Comparison of ENCODE assay signal across 8 mouse cellular contexts in the genomic region with DNA sequence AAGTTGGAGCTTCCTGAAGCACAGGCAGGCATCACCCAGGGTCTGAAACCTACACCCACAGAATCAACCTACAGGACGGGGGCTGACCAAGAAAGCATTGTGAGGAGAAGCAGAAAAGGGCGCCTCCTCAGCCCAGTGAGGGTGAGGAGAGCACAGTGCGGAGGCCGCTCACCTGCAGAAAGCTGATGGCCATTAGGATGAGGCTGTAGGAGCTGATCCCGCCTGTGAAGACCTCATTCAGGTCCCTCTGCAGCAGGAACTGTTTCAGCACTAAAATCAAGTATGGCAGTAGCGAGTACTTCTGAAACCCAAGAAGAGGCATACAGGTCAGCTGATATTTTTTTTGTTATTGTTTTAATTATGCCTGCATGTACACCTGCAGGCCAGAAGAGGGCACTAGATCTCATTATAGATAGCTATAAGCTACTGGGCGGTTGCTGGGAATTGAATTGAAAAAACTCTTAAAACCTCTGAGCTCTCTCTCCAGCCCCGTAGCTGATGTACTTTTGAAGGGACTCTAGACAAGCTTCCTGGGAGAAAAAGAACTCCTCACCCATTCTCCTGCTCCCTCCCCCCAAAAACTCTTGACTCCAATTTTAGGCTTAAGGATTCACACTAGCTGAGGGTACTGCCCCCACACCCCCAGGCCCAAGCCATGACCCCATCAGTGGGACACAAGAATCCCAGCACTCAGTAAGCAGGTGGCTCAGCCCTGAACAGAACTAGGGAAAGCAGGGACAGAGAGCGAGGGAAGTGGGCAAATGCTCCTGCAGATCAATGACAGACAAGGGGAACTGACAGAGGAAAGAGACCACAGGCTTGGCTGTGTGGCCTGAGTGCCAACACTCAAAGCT. TPM values are rescaled to one million over a fixed set of nuclear protein-coding genes. Genes with fewer than 3 reads are reported as not detected.
DNase-seq lines count a peak whose midpoint lies in the region; ATAC-seq and TF ChIP-seq lines count a peak whose summit lies in the region.

No protein-coding gene starts in this region.

- H3K36me3 ChIP-seq in kidney, embryonic 14.5 days (ENCODE audit: control insufficient read depth, insufficient read depth, low read length), result peaks cover 67% of the 10 kb centered on the region
- peaks cover 78% of the 10 kb centered on the region for H3K36me3 ChIP-seq in G1E (replicated peaks)

- H3K4me3 ChIP-seq in kidney, embryonic 14.5 days (ENCODE audit: low read length), result no peak overlapping the region
- no peak overlapping the region for H3K4me3 ChIP-seq in G1E (ENCODE audit: low read depth, low read length)

- no peak overlapping the region for H3K27ac ChIP-seq in kidney, embryonic 14.5 days (ENCODE audit: low read depth, low read length)

- no peaks in the 10 kb centered on the region for H3K4me1 ChIP-seq in kidney, embryonic 14.5 days (ENCODE audit: control insufficient read depth, insufficient read depth, low read length)
- H3K4me1 ChIP-seq in G1E (ENCODE audit: insufficient read depth, low read depth, low read length), result peaks cover 18% of the 10 kb centered on the region

- WGBS in kidney, embryonic 14.5 days, result 62% methylated on average over 9 of the region's 9 CpGs

- DNase-seq in kidney, postnatal 10 days, result no peak
- DNase-seq in G1E (ENCODE audit: low spot score), result no peak
- peak; percentile 55 for DNase-seq in lung, postnatal 10 days
- DNase-seq in c-Kit-positive CD71-positive TER-119-positive erythroid progenitor cells, embryonic 14.5 days (ENCODE audit: low spot score), result no peak
- DNase-seq in right cerebral cortex, postnatal 10 days (ENCODE audit: low spot score in 2 of 2), result no peak
- no peak for DNase-seq in kidney, adult 8-10 months

- TF ChIP-seq CTCF in G1E (IDR thresholded peaks at IDR 0.05; ENCODE audit: low read depth, low read length), result peak; percentile 11; the same call in 1 of the 2 replicates

- peak; percentile 63 for ATAC-seq in kidney, embryonic 14.5 days (ENCODE audit: low FRiP score, low TSS enrichment)
- no peak for ATAC-seq in G1E (ENCODE audit: extremely low read depth, insufficient number of reproducible peaks, low FRiP score, poor library complexity, severe bottlenecking)
- peak; percentile 55 for ATAC-seq in erythroid progenitor cell, adult 5-6 weeks (replicated peaks; ENCODE audit: low FRiP score, poor library complexity, severe bottlenecking)

- no peak overlapping the region for H3K4me2 ChIP-seq in kidney, embryonic 14.5 days (replicated peaks; ENCODE audit: low read depth, low read length)

- no peak overlapping the region for H3K9ac ChIP-seq in kidney, embryonic 14.5 days (ENCODE audit: low read depth, low read length)

- H3K9me3 ChIP-seq in kidney, embryonic 14.5 days (ENCODE audit: control insufficient read depth, low read length), result no peaks in the 10 kb centered on the region
- H3K9me3 ChIP-seq in G1E (replicated peaks), result no peaks in the 10 kb centered on the region

- no peaks in the 10 kb centered on the region for H3K27me3 ChIP-seq in kidney, embryonic 14.5 days (ENCODE audit: control insufficient read depth, insufficient read depth, low read length)
- no peaks in the 10 kb centered on the region for H3K27me3 ChIP-seq in G1E (ENCODE audit: insufficient read depth, low read length)

RNA-seq across cellular contexts. Expression of gene Nsun2, which starts 23.9 kb away (rescaled TPM):
- 88.5 and 142 TPM in 2 replicates for polyA plus RNA-seq in kidney, embryonic 14.5 days (2014; fragmentation: Nextera tagmentation; extraction: Ambion mirVana)
- total RNA-seq in G1E (2014; fragmentation: Nextera tagmentation) (152 and 180 TPM in 2 replicates), G1E (2017) (219 and 231 TPM in 2 replicates)
- polyA plus RNA-seq in G1E (2012), result 144 and 175 TPM in 2 replicates
- total RNA-seq in erythroid progenitor cell, adult 5-6 weeks (2015; ENCODE audit: low replicate concordance), result 21.8 and 22.3 TPM in 2 replicates
- 28.1 and 33.8 TPM in 2 replicates for total RNA-seq in erythroid progenitor cell, adult 5-6 weeks (2017; ENCODE audit: low replicate concordance)

RNA-seq across cellular contexts. Expression of gene Tent4a, which starts 24.8 kb away (rescaled TPM):
- polyA plus RNA-seq in kidney, embryonic 14.5 days (2014; fragmentation: Nextera tagmentation; extraction: Ambion mirVana), result 8.3 and 8.6 TPM in 2 replicates
- total RNA-seq in G1E (2014; fragmentation: Nextera tagmentation), result 9.9 and 10.3 TPM in 2 replicates
- total RNA-seq in G1E (2017), result 8.4 and 9.5 TPM in 2 replicates
- 7.7 and 8.0 TPM in 2 replicates for polyA plus RNA-seq in G1E (2012)
- total RNA-seq in erythroid progenitor cell, adult 5-6 weeks (2015; ENCODE audit: low replicate concordance), result 34.0 and 37.5 TPM in 2 replicates
- total RNA-seq in erythroid progenitor cell, adult 5-6 weeks (2017; ENCODE audit: low replicate concordance), result 33.8 and 48.0 TPM in 2 replicates

Comparison
In these comparisons a context has a peak if more than half of its experiments do, and no peak if none do; other contexts are left out.
1. RNA of gene Nsun2, which starts 23.9 kb away (total RNA-seq): 152 to 231 TPM in G1E; 21.8 to 33.8 TPM in erythroid progenitor cell, adult 5-6 weeks; every median in the first group is over 4 times any median in the second.